In the genomic region with DNA sequence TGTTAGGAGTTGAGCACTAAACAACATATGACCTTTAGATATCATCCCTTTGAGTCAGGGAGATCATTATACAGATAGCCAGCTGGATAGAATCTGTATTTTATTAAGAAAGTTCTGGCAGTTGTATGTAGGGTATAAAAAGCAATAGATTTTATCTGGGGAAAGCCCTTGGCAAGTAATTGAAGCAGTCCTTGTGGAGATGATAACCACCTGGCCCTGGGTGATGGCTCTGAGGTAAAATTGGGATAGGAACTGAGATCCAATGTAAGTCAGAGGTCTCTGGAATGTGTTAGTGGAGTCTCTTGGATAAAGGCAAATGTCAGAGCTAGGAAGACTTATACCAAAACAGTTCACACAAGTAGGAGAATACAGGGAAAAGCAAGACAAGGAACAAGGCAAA, we compare ENCODE assay signal across 16 mouse cellular contexts.
"Had no signal": no experiment of that assay in that cellular context is flagged by ENCODE, and none has a peak within 500 bp of the region (broad histone marks: within the 10 kb centered on the region; RNA-seq: fewer than 3 reads in every experiment).

No protein-coding gene starts in this region.

- H3K4me3 ChIP-seq: neural tube, embryonic 13.5 days; neural tube, embryonic 15.5 days; stomach, embryonic 15.5 days had no signal

- H3K36me3 ChIP-seq: neural tube, embryonic 13.5 days; neural tube, embryonic 15.5 days; stomach, embryonic 15.5 days had no signal

- H3K9me3 ChIP-seq: neural tube, embryonic 13.5 days; neural tube, embryonic 15.5 days; stomach, embryonic 15.5 days had no signal

- H3K4me2 ChIP-seq: neural tube, embryonic 13.5 days; neural tube, embryonic 15.5 days; stomach, embryonic 15.5 days had no signal

- H3K9ac ChIP-seq: neural tube, embryonic 13.5 days; neural tube, embryonic 15.5 days; stomach, embryonic 15.5 days had no signal

- DNase-seq: retina, postnatal 1 day; right cerebral cortex, adult 18-20 months; right cerebral cortex, postnatal 14 days; right cerebral cortex, postnatal 25 days; right cerebral cortex, postnatal 4 days; spleen, adult 18-20 months; thymus, adult 18-20 months; thymus, adult 2 months; thymus, postnatal 14 days; thymus, postnatal 25 days; thymus, postnatal 36 days; thymus, postnatal 4 days had no signal

- H3K27me3 ChIP-seq: neural tube, embryonic 13.5 days; neural tube, embryonic 15.5 days; stomach, embryonic 15.5 days had no signal

- H3K27ac ChIP-seq: neural tube, embryonic 13.5 days; neural tube, embryonic 15.5 days; stomach, embryonic 15.5 days; stomach, postnatal 0 days had no signal

- H3K4me1 ChIP-seq: neural tube, embryonic 13.5 days; neural tube, embryonic 15.5 days; stomach, embryonic 15.5 days had no signal
